Mouse (Mus musculus) limb, embryonic 14.5 days (tissue): ENCODE measurements around the gene Oprm1. TPM values are rescaled to one million over a fixed set of nuclear protein-coding genes. Genes with fewer than 3 reads are reported as not detected.

ENCODE experiments used
- ATAC-seq: fragments of 200-750 bp; cut with Nextera tagmentation; 2 replicates; pipeline ENCODE4 v1.8.0; 2017; ENCODE audit warnings: low read depth, moderate number of reproducible peaks, moderate TSS enrichment; ENCODE audit not compliant: low FRiP score
- DNase-seq: peaks from one replicate; pipeline ENCODE4 v3.0.0-alpha.2; 2015; ENCODE audit warnings: low spot score
- H3K27ac ChIP-seq: fragments of 300-500 bp; sonication (generic); replicated peaks from 2 replicates; pipeline ENCODE4 v1.5.1; 2014; ENCODE audit warnings: low read depth, mild to moderate bottlenecking, low read length, moderate library complexity, mixed read lengths
- H3K27me3 ChIP-seq: fragments of 300-500 bp; sonication (generic); 2 replicates; pipeline ENCODE4 v1.6.1; 2014; ENCODE audit warnings: low read length, mixed read lengths; ENCODE audit not compliant: control insufficient read depth, insufficient read depth
- H3K36me3 ChIP-seq: fragments of 300-500 bp; sonication (generic); 2 replicates; pipeline ENCODE4 v1.6.1; 2014; ENCODE audit warnings: mild to moderate bottlenecking, low read length, moderate library complexity, mixed read lengths; ENCODE audit not compliant: control insufficient read depth, insufficient read depth
- H3K4me1 ChIP-seq: fragments of 300-500 bp; sonication (generic); 2 replicates; pipeline ENCODE4 v1.6.1; 2014; ENCODE audit warnings: antibody characterized with exemption, low read length, mixed read lengths; ENCODE audit not compliant: control insufficient read depth, insufficient read depth
- H3K4me2 ChIP-seq: fragments of 300-500 bp; sonication (generic); replicated peaks from 2 replicates; pipeline ENCODE4 v1.6.1; 2014; ENCODE audit warnings: low read depth, mild to moderate bottlenecking, low read length, moderate library complexity; ENCODE audit not compliant: severe bottlenecking
- H3K4me3 ChIP-seq: fragments of 300-500 bp; sonication (generic); replicated peaks from 2 replicates; pipeline ENCODE4 v1.5.1; 2014; ENCODE audit warnings: low read length
- H3K9ac ChIP-seq: fragments of 300-500 bp; sonication (generic); 2 replicates; pipeline ENCODE4 v1.6.1; 2014; ENCODE audit warnings: mild to moderate bottlenecking, low read depth, low read length, moderate library complexity; ENCODE audit not compliant: severe bottlenecking
- H3K9me3 ChIP-seq: fragments of 300-500 bp; sonication (generic); 2 replicates; pipeline ENCODE4 v1.6.1; 2016; ENCODE audit warnings: low read length; ENCODE audit not compliant: control insufficient read depth
- POLR2A ChIP-seq: fragments of 200-500 bp; IDR thresholded peaks from 2 replicates; pipeline ENCODE4 v1.8.0; 2012; ENCODE audit warnings: inconsistent platforms, mild to moderate bottlenecking, moderate library complexity, borderline replicate concordance; ENCODE audit not compliant: insufficient read depth, insufficient read length; ENCODE audit errors: extremely low read depth
- WGBS: fragments of 180-500 bp; shearing (Covaris S2); extraction: QIAGEN DNeasy Blood & Tissue Kit; methylation state at CpG from one replicate; pipeline ENCODE4 v1.1.7; 2014; 5-methylcytosine and 5-hydroxymethylcytosine counted together
- polyA plus RNA-seq, 2 experiments: library from polyadenylated mRNA; depleted of rRNA in 1 of 2; stranded (reverse) in 1 of 2; unstranded in 1 of 2; fragments of >200 nt; fragmentation: Nextera tagmentation in 1 of 2; extraction: Ambion mirVana in 1 of 2; gene quantifications; 2 replicates each; pipeline versions ENCODE4 v1.2.1 to v1.2.3; 2012 to 2014

Gene Oprm1
- polyA plus RNA-seq, 2 experiments: not detected

DNA sequence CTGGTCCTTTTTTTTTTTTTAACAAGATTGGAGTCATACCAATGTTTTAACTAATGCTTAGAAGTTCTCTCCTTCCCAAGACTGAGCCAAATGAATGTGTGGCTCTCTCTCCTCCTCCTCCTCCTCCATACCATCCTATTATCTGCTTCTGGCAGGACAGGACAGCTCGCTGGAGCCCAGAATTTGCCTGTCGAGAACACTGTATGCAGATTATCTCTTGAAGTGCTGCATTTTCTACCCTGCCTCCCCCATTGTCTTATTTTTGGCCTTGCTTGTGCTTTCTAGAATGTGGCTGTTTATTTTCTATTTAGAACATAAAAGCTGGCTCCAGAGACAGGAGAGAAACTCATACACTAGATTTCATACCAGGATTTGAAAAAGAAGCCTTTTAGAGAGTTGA lies 151.5 kb downstream of the Oprm1 start:
- no peak overlapping the region for H3K4me2 ChIP-seq
- DNase-seq (no peak), ATAC-seq (no peak)
- H3K4me3 ChIP-seq: no peak overlapping the region
- WGBS: 58% methylated on average over 2 of the region's 2 CpGs
- H3K9me3 ChIP-seq: no peaks in the 10 kb centered on the region
- no peak overlapping the region for H3K27ac ChIP-seq
- H3K4me1 ChIP-seq: no peaks in the 10 kb centered on the region
- no peak overlapping the region for H3K9ac ChIP-seq
- TF ChIP-seq POLR2A: no peak
- H3K27me3 ChIP-seq: no peaks in the 10 kb centered on the region
- H3K36me3 ChIP-seq: no peaks in the 10 kb centered on the region

DNA sequence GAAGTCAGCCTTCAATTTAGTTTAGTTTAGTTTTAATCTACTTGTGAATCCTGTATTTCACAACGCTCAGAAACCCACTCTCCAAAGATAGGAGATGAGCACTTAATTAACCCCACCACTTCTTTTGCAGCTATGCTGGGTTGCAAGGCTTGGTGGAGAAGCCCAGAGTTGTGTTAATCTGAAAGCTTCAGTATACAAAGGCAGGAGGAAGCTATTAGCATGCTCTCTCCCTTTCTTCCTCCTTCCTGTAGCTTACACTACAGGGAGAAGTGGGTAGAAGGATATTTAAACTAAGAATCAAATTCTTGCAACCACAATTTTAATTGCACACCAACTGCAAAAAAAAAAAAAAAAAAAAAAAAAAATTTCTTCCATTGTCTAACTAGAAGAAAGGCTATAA lies 157.7 kb downstream of the Oprm1 start:
- Histone ChIP-seq H3K4me3 (no peak overlapping the region), H3K9me3 (no peaks in the 10 kb centered on the region), H3K27ac (no peak overlapping the region), H3K9ac (no peak overlapping the region), H3K4me1 (no peaks in the 10 kb centered on the region), H3K36me3 (no peaks in the 10 kb centered on the region), H3K27me3 (no peaks in the 10 kb centered on the region), H3K4me2 (no peak overlapping the region)
- 69% methylated on average over 1 of the region's 1 CpGs for WGBS
- DNase-seq: no peak
- ATAC-seq: no peak
- TF ChIP-seq POLR2A: no peak

DNA sequence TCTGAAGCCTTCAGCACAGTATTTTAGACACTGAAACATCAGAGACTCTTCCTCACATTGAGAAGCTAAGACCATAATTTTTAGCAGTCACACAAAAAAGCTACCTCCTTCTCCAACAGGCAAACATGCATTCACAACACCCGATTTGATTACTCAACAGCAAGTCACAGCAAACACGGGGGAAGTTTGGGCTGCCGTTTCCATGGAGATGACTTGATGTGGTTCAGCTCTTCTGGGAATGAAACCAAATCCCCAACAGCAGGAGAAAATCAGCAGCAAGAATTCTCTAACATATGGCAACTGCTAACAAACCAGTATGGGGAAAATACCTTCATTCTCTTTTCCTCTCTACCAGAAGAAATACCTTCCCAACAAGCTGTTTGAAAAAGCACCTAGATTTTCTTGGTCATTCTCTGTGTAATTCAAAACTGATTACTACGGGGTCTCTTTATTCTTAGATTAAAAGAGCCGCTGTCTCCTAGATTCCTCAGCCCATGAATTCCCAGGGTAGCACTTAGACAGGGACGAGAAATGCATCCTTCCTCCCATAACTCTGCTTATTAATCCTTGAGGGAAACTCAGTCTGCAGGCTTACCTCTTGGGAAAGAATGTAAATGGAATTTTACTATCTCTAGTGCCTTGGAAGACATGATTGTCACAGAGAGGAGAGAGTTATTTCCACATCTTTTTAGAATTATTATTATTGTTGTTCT lies 158.4 kb downstream of the Oprm1 start:
- ATAC-seq (peak; percentile 88), DNase-seq (peak; percentile 82)
- no peak overlapping the region for H3K27ac ChIP-seq
- TF ChIP-seq POLR2A: no peak
- H3K9ac ChIP-seq: no peak overlapping the region
- no peaks in the 10 kb centered on the region for H3K36me3 ChIP-seq
- no peak overlapping the region for H3K4me3 ChIP-seq
- H3K4me1 ChIP-seq: no peaks in the 10 kb centered on the region
- 20% methylated on average over 6 of the region's 6 CpGs for whole genome bisulfite sequencing
- no peak overlapping the region for H3K4me2 ChIP-seq
- H3K9me3 ChIP-seq: no peaks in the 10 kb centered on the region
- H3K27me3 ChIP-seq: no peaks in the 10 kb centered on the region

DNA sequence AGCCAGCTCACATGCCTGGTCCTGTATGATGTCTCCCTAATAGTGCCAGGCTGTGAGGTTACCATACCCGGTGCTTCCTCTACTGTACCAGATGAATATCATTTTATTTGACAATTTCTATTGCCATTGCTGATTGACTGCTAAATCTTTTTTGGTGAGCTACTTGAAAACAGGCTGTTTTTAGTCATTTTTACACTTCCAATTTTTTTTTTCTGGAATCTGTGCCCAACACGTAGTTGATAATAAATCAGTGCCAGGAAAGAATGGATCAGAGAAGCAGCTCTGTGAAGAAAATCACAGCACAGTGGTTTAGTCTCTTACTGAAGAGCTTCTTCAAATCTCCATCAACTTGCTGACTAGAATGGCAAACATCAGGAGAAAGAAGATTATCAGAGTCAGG lies 168.4 kb downstream of the Oprm1 start:
- TF ChIP-seq POLR2A: no peak
- ATAC-seq (no peak), DNase-seq (no peak)
- Histone ChIP-seq H3K4me1 (no peaks in the 10 kb centered on the region), H3K9ac (no peak overlapping the region), H3K9me3 (no peaks in the 10 kb centered on the region), H3K27me3 (no peaks in the 10 kb centered on the region), H3K4me3 (no peak overlapping the region), H3K36me3 (no peaks in the 10 kb centered on the region), H3K27ac (no peak overlapping the region), H3K4me2 (no peak overlapping the region)
- WGBS: 78% methylated on average over 2 of the region's 2 CpGs

DNA sequence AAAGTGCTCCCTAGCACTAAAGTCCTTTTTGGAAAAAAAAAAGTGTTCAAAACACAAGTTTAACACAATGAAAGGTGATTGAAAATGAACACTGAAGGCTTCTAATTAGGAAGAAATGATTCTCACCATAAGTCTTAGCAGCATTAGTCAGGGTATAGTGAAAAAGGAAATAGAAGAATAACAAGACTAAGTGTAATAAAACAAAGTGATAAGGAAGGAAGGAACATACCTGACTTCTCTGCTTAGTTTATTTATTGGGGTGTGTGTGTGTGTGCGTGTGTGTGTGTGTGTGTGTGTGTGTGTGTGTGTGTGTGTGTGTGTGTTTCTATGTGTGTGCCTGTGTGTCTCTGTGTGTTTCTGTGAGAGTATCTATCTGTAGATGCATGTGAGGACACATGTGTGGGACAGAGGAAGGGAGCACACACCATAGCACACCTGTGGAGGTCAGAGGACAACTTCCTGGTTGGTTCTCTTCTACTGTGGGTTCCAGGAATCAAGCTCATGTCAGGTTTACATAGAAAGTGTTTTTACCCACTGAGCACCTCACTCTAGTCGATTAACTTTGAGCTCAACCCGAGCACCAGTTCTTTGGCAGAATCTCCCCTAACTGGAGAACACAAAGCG lies 169.4 kb downstream of the Oprm1 start:
- Histone ChIP-seq H3K4me3 (no peak overlapping the region), H3K4me1 (no peaks in the 10 kb centered on the region), H3K36me3 (no peaks in the 10 kb centered on the region), H3K27me3 (no peaks in the 10 kb centered on the region), H3K9ac (no peak overlapping the region), H3K9me3 (no peaks in the 10 kb centered on the region), H3K4me2 (no peak overlapping the region), H3K27ac (no peak overlapping the region)
- TF ChIP-seq POLR2A: no peak
- ATAC-seq (no peak), DNase-seq (no peak)
- WGBS: 77% methylated on average over 4 of the region's 4 CpGs
